Mouse (Mus musculus) liver, postnatal 0 days (tissue): ENCODE data around the gene Pard3. TPM values are rescaled to one million over a fixed set of nuclear protein-coding genes. Genes with fewer than 3 reads are reported as not detected.
A peak's percentile ranks its signal among the peaks of the same experiment; 100 is the strongest.

Experiments used
- ATAC-seq: fragments of 200-750 bp; cut with Nextera tagmentation; 2 replicates; pipeline ENCODE4 v1.8.0; 2017; ENCODE audit warnings: mild to moderate bottlenecking, moderate library complexity
- DNase-seq: peaks from one replicate; pipeline ENCODE4 v3.0.0-alpha.2; 2016
- H3K27ac ChIP-seq: fragments of 300-500 bp; sonication (generic); 2 replicates; pipeline ENCODE4 v1.5.1; 2014; ENCODE audit warnings: antibody characterized with exemption, moderate library complexity, mild to moderate bottlenecking, low read depth
- H3K27me3 ChIP-seq: fragments of 300-500 bp; sonication (generic); 2 replicates; pipeline ENCODE4 v1.6.1; 2014; ENCODE audit warnings: low read length, control low read depth, mixed read lengths; ENCODE audit not compliant: insufficient read depth
- H3K36me3 ChIP-seq: fragments of 300-500 bp; sonication (generic); replicated peaks from 2 replicates; pipeline ENCODE4 v1.6.1; 2014; ENCODE audit warnings: mild to moderate bottlenecking, control low read depth, low read length, moderate library complexity, mixed read lengths; ENCODE audit not compliant: insufficient read depth
- H3K4me1 ChIP-seq: fragments of 300-500 bp; sonication (generic); 2 replicates; pipeline ENCODE4 v1.6.1; 2014; ENCODE audit warnings: antibody characterized with exemption, mild to moderate bottlenecking, control low read depth; ENCODE audit not compliant: insufficient read depth
- H3K4me2 ChIP-seq: fragments of 300-500 bp; sonication (generic); 2 replicates; pipeline ENCODE4 v1.6.1; 2014; ENCODE audit warnings: low read depth, mild to moderate bottlenecking, low read length, moderate library complexity, mixed read lengths
- H3K4me3 ChIP-seq: fragments of 300-500 bp; sonication (generic); 2 replicates; pipeline ENCODE4 v1.5.1; 2014; ENCODE audit warnings: low read depth, low read length
- H3K9ac ChIP-seq: fragments of 300-500 bp; sonication (generic); replicated peaks from 2 replicates; pipeline ENCODE4 v1.6.1; 2014; ENCODE audit warnings: mild to moderate bottlenecking, moderate library complexity
- H3K9me3 ChIP-seq: fragments of 300-500 bp; sonication (generic); 2 replicates; pipeline ENCODE4 v1.6.1; 2016; ENCODE audit warnings: mild to moderate bottlenecking, control low read depth, low read length, mixed read lengths
- CTCF ChIP-seq: sonication (generic); IDR thresholded peaks from 2 replicates; pipeline ENCODE4 v1.5.1; 2016; ENCODE audit warnings: antibody characterized with exemption, low read depth
- EP300 ChIP-seq: IDR thresholded peaks from 2 replicates; pipeline ENCODE4 v1.6.1; 2016; ENCODE audit warnings: antibody characterized with exemption, low read depth, mild to moderate bottlenecking
- WGBS: fragments of 180-500 bp; shearing (Covaris S2); extraction: QIAGEN DNeasy Blood & Tissue Kit; methylation state at CpG from one replicate; pipeline ENCODE4 v1.1.7; 2014; ENCODE audit not compliant: insufficient replicate concordance; 5-methylcytosine and 5-hydroxymethylcytosine counted together
- polyA plus RNA-seq: library from polyadenylated mRNA; unstranded; fragments of >200 nt; fragmentation: Nextera tagmentation; extraction: Ambion mirVana; gene quantifications from 2 replicates; pipeline ENCODE4 v1.2.1, GENCODE M21; 2015

The Pard3 gene
- polyA plus RNA-seq, 1 experiment from 2014 or later, result 10.2 TPM

- Histone ChIP-seq H3K9me3 (no peaks in the 10 kb centered on the region), H3K4me1 (peaks cover 12% of the 10 kb centered on the region), H3K27ac (no peak overlapping the region), H3K4me2 (no peak overlapping the region), H3K36me3 (no peaks in the 10 kb centered on the region), H3K27me3 (no peaks in the 10 kb centered on the region), H3K9ac (no peak overlapping the region), H3K4me3 (no peak overlapping the region)
- no peak for TF ChIP-seq CTCF
- TF ChIP-seq EP300, result no peak
- WGBS, result 61% methylated on average over 3 of the region's 3 CpGs
- ATAC-seq (no peak), DNase-seq (no peak)
Measured at GRCm38 (mm10) chr8:127251476-127251875, 187.8 kb downstream of the Pard3 start.

- Histone ChIP-seq H3K27me3 (no peaks in the 10 kb centered on the region), H3K4me2 (no peak overlapping the region), H3K9me3 (no peaks in the 10 kb centered on the region), H3K36me3 (no peaks in the 10 kb centered on the region), H3K9ac (no peak overlapping the region), H3K4me3 (no peak overlapping the region), H3K4me1 (peaks cover 12% of the 10 kb centered on the region), H3K27ac (no peak overlapping the region)
- 71% methylated on average over 13 of the region's 13 CpGs for WGBS
- peak; percentile 40 for TF ChIP-seq CTCF
- no peak for TF ChIP-seq EP300
- ATAC-seq (no peak), DNase-seq (no peak)
Measured at GRCm38 (mm10) chr8:127251985-127252384, 188.3 kb downstream of the Pard3 start.

GRCm38 (mm10) chr8:127254625-127255024 is 190.9 kb downstream of the Pard3 start:
- TF ChIP-seq CTCF, result no peak
- TF ChIP-seq EP300, result no peak
- Histone ChIP-seq H3K36me3 (no peaks in the 10 kb centered on the region), H3K9me3 (no peaks in the 10 kb centered on the region), H3K27me3 (no peaks in the 10 kb centered on the region), H3K4me1 (peaks cover 12% of the 10 kb centered on the region), H3K27ac (no peak overlapping the region), H3K4me2 (no peak overlapping the region), H3K9ac (no peak overlapping the region), H3K4me3 (no peak overlapping the region)
- ATAC-seq, result no peak
- no peak for DNase-seq
- 81% methylated on average over 7 of the region's 7 CpGs for WGBS

GRCm38 (mm10) chr8:127257086-127257485 is 193.4 kb downstream of the Pard3 start:
- no peak for DNase-seq
- Histone ChIP-seq H3K4me2 (no peak overlapping the region), H3K9me3 (no peaks in the 10 kb centered on the region), H3K4me3 (no peak overlapping the region), H3K4me1 (0 out of 2 replicates have a peak, but pooled peaks cover under 1% of the 10 kb centered on the region), H3K36me3 (no peaks in the 10 kb centered on the region), H3K27ac (no peak overlapping the region), H3K9ac (no peak overlapping the region), H3K27me3 (no peaks in the 10 kb centered on the region)
- 84% methylated on average over 3 of the region's 3 CpGs for WGBS
- ATAC-seq, result no peak
- TF ChIP-seq CTCF, result no peak
- no peak for TF ChIP-seq EP300

DNA sequence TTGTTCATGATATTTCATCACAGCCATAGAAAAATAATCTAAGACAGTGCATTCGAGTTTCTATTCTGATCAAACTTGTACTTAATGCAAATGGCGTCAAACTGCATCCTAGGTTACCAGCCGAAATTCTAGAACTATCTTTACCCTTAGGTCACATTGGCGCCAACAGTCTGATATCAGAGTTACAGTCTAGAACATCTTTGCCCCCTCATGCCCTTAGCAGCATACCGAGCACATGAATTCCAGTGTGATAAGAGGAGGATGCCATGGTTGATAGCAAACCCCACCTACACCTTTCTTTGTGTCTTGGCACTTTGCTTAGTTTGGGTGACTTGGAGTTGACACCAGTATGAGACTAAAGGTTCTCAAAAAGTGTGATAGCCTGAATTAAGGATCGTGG is 197.4 kb downstream of the Pard3 start:
- WGBS, result 79% methylated on average over 6 of the region's 6 CpGs
- Histone ChIP-seq H3K4me2 (no peak overlapping the region), H3K27ac (no peak overlapping the region), H3K9ac (no peak overlapping the region), H3K27me3 (no peaks in the 10 kb centered on the region), H3K4me1 (no peaks in the 10 kb centered on the region), H3K36me3 (no peaks in the 10 kb centered on the region), H3K4me3 (no peak overlapping the region), H3K9me3 (no peaks in the 10 kb centered on the region)
- no peak for ATAC-seq
- TF ChIP-seq CTCF, result no peak
- no peak for TF ChIP-seq EP300
- no peak for DNase-seq

DNA sequence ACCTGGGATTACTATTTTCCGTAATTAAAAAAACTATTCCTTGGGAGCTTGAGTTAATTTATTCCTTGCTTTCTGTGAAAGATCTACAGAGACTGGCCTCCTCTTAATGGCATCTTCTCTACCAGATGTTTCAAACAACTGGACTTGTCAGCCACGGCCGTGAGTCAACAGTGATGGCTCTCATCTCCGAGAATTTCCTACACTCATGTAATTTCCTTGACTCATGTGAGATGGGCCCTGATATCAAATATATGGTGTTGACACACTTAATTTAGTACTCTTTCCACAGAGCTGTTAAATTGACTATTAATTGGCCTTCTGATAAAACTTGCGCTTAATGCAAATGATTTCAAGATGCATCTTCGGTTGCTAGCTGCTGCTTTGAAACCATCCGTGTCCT is 198.3 kb downstream of the Pard3 start:
- ATAC-seq, result no peak
- 88% methylated on average over 7 of the region's 7 CpGs for WGBS
- TF ChIP-seq EP300 (no peak), CTCF (no peak)

GRCm38 (mm10) chr8:127262436-127262835 is 198.7 kb downstream of the Pard3 start:
- DNase-seq (no peak), ATAC-seq (no peak)
- no peak for TF ChIP-seq EP300
- TF ChIP-seq CTCF, result no peak
- Histone ChIP-seq H3K4me3 (no peak overlapping the region), H3K9ac (no peak overlapping the region), H3K9me3 (no peaks in the 10 kb centered on the region), H3K4me2 (no peak overlapping the region), H3K36me3 (no peaks in the 10 kb centered on the region), H3K27me3 (no peaks in the 10 kb centered on the region), H3K4me1 (peaks cover 3% of the 10 kb centered on the region; the same call in 1 of the 2 replicates), H3K27ac (no peak overlapping the region)
- 67% methylated on average over 3 of the region's 3 CpGs for WGBS

More for the DNA sequence above, 198.3 kb downstream of the Pard3 start:
- H3K9me3 ChIP-seq, result no peaks in the 10 kb centered on the region
- no peak overlapping the region for H3K4me2 ChIP-seq
- no peak for DNase-seq
- H3K27ac ChIP-seq, result no peak overlapping the region
- no peak overlapping the region for H3K9ac ChIP-seq
- peaks cover 3% of the 10 kb centered on the region; the same call in 1 of the 2 replicates for H3K4me1 ChIP-seq
- H3K4me3 ChIP-seq, result no peak overlapping the region
- no peaks in the 10 kb centered on the region for H3K36me3 ChIP-seq
- no peaks in the 10 kb centered on the region for H3K27me3 ChIP-seq
